Mouse (Mus musculus) kidney, postnatal 36 days (tissue): Measurements from ENCODE around the gene Olfr785.
"Not testable (repeated sequence)": the region's sequence is repeated elsewhere in the genome, so short reads cannot be mapped to it uniquely, and the experiment has no call there.

Experiments
- DNase-seq, 2 experiments: peaks; one replicate each; pipeline ENCODE4 v3.0.0; 2021 to 2022; ENCODE audit warnings: mixed read lengths in 2 of 2

Olfr785 gene

DNA sequence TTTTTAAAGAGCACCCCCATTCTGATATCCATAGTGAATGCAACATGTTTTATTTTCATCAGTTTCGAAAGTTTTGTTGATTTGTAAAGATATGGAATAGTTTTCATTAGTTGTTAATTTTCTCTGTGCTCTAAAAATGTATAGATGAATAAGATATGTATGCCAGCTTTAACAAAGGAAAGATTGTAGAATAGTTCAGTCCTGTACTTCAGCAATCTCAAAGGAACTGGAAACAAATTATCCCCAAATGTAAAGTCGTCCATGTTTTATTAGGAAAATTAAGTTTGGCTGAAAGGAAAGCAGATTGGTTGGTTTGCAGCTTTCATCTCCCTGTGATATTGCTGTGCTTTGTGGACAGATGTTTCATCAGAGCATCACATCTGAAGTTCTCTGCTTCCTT, at the start of gene Olfr785:
Gene Olfr785, plus strand, starts transcription at position 301 of the 400 bp plus-strand sequence.
- DNase-seq = no peak

DNA sequence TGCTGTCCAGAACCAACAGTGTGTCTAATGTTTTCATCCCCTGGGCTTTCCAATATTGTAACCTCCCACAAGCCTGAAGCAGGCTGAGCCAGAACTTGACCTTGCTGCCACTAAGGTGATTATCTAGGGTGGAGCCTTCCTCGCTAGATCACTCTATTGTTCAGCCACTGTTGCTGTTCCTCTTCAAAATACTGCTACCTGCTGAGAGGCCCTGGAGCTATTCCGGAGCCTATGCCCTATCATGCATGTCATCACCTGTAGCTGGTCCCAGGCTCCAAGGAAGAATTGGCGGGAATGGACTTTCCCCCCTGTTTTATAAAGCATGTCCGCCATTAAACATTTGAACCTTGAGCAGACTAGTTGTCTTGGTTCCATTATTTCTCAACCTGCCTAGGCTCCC, 48.7 kb upstream of the Olfr785 start:
- not testable (repeated sequence) for DNase-seq

DNA sequence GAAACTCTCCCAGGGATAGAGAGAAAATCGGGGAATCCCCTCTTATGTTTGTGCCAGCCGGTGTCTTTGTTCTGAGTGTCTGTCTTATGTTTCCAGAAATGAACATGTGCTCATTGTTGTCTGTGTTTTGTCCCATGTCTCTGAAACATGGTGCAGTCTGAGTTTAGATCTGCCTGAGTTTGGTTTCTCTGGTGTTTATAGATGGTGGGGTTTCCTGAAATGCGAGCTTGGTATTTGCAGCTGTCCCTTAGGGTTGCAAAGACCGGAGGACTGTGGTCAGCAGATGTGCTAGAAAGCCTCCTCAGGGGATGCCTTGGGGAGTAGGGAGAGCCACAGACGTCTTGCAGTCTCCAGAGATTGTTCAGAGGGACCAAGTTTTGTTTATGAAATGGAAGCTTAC, 47.9 kb upstream of the Olfr785 start:
- no peak for DNase-seq

DNA sequence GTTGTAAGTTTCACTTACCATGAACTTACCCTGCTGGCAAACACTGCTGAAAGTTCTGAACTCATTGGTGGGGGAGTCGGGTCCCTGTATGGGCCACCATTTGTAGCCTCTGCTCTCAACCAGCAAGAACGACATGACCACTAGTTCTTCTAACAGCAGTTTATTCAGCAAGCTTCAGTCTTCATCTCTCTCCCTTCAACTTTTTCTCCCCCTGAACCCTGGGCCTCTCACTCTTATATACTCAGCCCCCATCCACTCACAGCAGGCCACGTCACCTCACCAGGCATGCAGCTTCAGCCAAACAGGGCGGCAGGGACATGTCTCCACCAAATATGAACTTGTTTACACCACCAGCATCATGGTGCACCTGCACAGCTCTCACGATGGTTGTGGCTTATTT, 31.2 kb upstream of the Olfr785 start:
- not testable (repeated sequence) for DNase-seq

DNA sequence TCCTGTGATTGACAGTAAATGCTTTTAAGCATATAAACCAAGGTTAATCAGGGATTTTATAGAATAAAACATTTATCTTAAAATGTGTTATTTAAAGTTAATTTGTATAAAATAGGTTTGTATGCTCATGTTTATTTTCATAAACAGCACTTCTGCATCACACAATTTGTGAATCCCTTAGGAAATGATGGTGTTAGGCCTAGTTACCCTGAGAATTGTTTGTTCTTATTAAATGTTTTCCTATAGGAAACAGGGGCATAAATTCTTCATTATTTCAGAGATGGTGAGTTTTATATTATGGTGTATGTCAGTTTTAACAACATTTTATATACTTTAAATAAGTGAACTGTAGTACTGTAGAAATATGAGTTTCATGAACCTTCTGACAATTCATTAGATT, 21.4 kb upstream of the Olfr785 start, which contains the start of gene Olfr784:
Gene Olfr784, plus strand, starts transcription at position 301 of the 400 bp plus-strand sequence.
- DNase-seq = no peak

DNA sequence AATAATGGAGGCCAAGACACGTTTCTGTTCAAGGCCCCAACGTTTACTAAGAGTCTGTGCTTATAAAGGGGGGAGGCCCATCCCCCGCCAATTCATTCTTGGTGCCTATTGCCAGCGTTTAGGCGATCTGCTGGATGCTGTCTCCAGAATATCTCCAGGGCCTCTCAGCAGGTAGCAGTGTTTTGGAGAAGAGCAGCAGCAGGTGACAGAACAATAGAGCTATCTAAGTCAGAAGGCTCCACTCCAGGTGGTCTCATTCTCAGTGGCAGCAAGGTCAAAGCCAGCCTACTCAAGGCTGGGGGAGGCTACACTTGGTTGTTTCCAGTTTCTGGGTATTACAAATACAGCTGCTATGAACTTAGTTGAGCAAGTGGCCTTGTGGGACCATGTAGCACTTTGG, 4.3 kb upstream of the Olfr785 start:
- no peak for DNase-seq

DNA sequence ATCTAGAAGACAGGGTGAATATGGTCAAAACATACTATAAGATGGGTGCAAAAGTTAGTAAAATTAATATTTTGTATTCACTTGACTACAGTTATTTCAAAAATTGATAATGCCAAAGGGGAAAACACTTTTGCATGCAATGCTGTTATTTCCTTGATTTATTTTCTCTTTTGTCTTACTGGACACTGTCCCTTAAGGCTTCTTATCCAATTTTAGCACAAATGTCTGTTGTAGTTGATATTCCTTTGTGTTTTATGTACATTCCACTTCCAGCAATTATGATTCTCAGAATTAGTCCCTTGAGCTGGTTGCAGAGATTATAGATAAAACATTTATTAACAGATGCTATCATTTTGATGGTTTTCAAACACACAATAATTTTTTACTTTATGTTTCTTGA, 21.8 kb downstream of the Olfr785 start, which contains the start of gene Olfr786:
Gene Olfr786, plus strand, starts transcription at position 301 of the 400 bp plus-strand sequence.
- DNase-seq = no peak
